Mouse (Mus musculus) midbrain, embryonic 16.5 days (tissue): ENCODE results near the gene Olfr1500. TPM values are rescaled to one million over a fixed set of nuclear protein-coding genes. Genes with fewer than 3 reads are reported as not detected.
"Not testable (repeated sequence)": the region's sequence is repeated elsewhere in the genome, so short reads cannot be mapped to it uniquely, and the experiment has no call there.

Experiments used
- ATAC-seq: fragments of 200-750 bp; cut with Nextera tagmentation; 2 replicates; pipeline ENCODE4 v1.8.0; 2017; ENCODE audit warnings: moderate TSS enrichment
- H3K27ac ChIP-seq: fragments of 300-500 bp; sonication (generic); 2 replicates; pipeline ENCODE4 v1.5.1; 2014; ENCODE audit warnings: mild to moderate bottlenecking, low read length, mixed read lengths
- H3K27me3 ChIP-seq: fragments of 300-500 bp; sonication (generic); 2 replicates; pipeline ENCODE4 v1.6.1; 2014; ENCODE audit warnings: low read depth, low read length, mixed read lengths; ENCODE audit not compliant: control insufficient read depth, insufficient read depth
- H3K36me3 ChIP-seq: fragments of 300-500 bp; sonication (generic); 2 replicates; pipeline ENCODE4 v1.6.1; 2014; ENCODE audit warnings: mild to moderate bottlenecking, low read length, moderate library complexity, mixed read lengths; ENCODE audit not compliant: control insufficient read depth, insufficient read depth
- H3K4me1 ChIP-seq: fragments of 300-500 bp; sonication (generic); 2 replicates; pipeline ENCODE4 v1.6.1; 2014; ENCODE audit warnings: mild to moderate bottlenecking, low read length, mixed read lengths; ENCODE audit not compliant: control insufficient read depth, insufficient read depth
- H3K4me2 ChIP-seq: fragments of 300-500 bp; sonication (generic); 2 replicates; pipeline ENCODE4 v1.6.1; 2014; ENCODE audit warnings: mild to moderate bottlenecking, low read length, mixed read lengths
- H3K4me3 ChIP-seq: fragments of 300-500 bp; sonication (generic); 2 replicates; pipeline ENCODE4 v1.5.1; 2014; ENCODE audit warnings: low read depth, mild to moderate bottlenecking, low read length, moderate library complexity, mixed read lengths
- H3K9ac ChIP-seq: fragments of 300-500 bp; sonication (generic); 2 replicates; pipeline ENCODE4 v1.6.1; 2014; ENCODE audit warnings: low read depth, low read length, mixed read lengths
- H3K9me3 ChIP-seq: fragments of 300-500 bp; sonication (generic); replicated peaks from 2 replicates; pipeline ENCODE4 v1.6.1; 2014; ENCODE audit warnings: mild to moderate bottlenecking, low read length, mixed read lengths; ENCODE audit not compliant: control insufficient read depth, poor library complexity, severe bottlenecking
- WGBS: fragments of 180-500 bp; shearing (Covaris S2); extraction: QIAGEN DNeasy Blood & Tissue Kit; methylation state at CpG from one replicate; pipeline ENCODE4 v1.1.7; 2014; 5-methylcytosine and 5-hydroxymethylcytosine counted together
- polyA plus RNA-seq: library from polyadenylated mRNA; unstranded; fragments of >200 nt; fragmentation: Nextera tagmentation; extraction: Ambion mirVana; gene quantifications from 2 replicates; pipeline ENCODE4 v1.2.1, GENCODE M21; 2015

The Olfr1500 gene
- polyA plus RNA-seq: not detected in 2 replicates

DNA sequence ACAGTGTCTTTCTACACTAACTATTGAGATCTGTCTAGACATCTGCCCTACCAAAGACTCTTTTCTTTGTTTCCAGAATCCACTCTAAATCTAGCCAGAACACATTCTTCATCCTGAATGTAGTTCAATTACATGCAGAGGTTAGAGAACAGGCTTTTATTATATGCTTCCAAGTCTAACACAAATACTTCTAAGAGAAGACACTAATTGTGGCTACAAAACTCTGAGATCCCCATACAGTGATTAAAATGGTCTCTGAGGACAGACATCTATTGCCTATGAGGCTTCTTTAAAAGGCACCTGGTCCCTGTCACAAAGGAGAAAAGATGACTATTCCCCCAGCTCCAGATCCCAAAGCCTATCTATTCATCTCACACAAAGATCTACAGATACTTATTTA is at the start of gene Olfr1500:
Olfr1500 (minus strand) TSS at position 101 of the 400 bp plus-strand sequence.
- ATAC-seq: no peak
- no peaks in the 10 kb centered on the region for H3K9me3 ChIP-seq
- H3K4me3 ChIP-seq: no peak within 1 kb of the TSS
- H3K27ac ChIP-seq: no peak within 1 kb of the TSS
- H3K9ac ChIP-seq: no peak within 1 kb of the TSS
- H3K4me1 ChIP-seq: no peaks in the 10 kb centered on the region
- H3K4me2 ChIP-seq: no peak within 1 kb of the TSS
- no peaks in the 10 kb centered on the region for H3K27me3 ChIP-seq
- H3K36me3 ChIP-seq: no peaks in the 10 kb centered on the region

- H3K4me1 ChIP-seq: no peaks in the 10 kb centered on the region
Measured at GRCm38 (mm10) chr19:13861495-13861894, 31.2 kb upstream of the Olfr1500 start, which contains the start of gene Olfr1502. TSS of gene Olfr1502 (plus strand) at chr19:13861795.

GRCm38 (mm10) chr19:13850592-13850991 is 20.3 kb upstream of the Olfr1500 start, which contains the start of gene Olfr1501:
TSS of gene Olfr1501 (minus strand) at chr19:13850692.
- not testable (repeated sequence) for H3K4me2 ChIP-seq, H3K4me3 ChIP-seq, H3K9me3 ChIP-seq, H3K9ac ChIP-seq, H3K36me3 ChIP-seq, H3K4me1 ChIP-seq, ATAC-seq, H3K27ac ChIP-seq, H3K27me3 ChIP-seq

More at GRCm38 (mm10) chr19:13861495-13861894, 31.2 kb upstream of the Olfr1500 start, which contains the start of gene Olfr1502:
- no peaks in the 10 kb centered on the region for H3K36me3 ChIP-seq
- H3K27ac ChIP-seq: no peak within 1 kb of the TSS
- H3K27me3 ChIP-seq: no peaks in the 10 kb centered on the region
- WGBS: 91% methylated on average over 1 of the region's 1 CpGs
- H3K9ac ChIP-seq: no peak within 1 kb of the TSS
- no peak within 1 kb of the TSS for H3K4me3 ChIP-seq
- H3K4me2 ChIP-seq: no peak within 1 kb of the TSS
- ATAC-seq: no peak
- no peaks in the 10 kb centered on the region for H3K9me3 ChIP-seq

DNA sequence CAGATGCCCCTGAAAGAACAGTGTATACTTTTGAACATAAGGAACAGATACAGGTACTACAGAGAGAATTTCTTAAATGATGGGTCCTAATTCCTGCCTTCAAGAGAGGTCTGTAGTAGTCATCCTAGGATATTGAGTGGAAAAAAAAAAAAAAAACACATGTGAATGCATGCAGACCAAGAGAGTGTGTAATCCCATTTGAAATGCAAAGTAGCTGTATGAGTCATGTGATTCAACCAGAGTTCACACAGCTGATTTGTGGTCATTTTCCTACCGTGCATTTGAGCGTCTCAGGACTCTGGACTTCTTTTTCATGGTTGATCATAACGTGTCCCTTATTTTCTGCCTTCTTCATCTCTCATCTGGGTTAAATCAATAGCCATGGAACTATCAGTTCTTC is 1.8 kb downstream of the Olfr1500 start:
- no peak for ATAC-seq
- H3K9ac ChIP-seq: no peak overlapping the region
- no peaks in the 10 kb centered on the region for H3K4me1 ChIP-seq
- H3K27me3 ChIP-seq: no peaks in the 10 kb centered on the region
- H3K27ac ChIP-seq: no peak overlapping the region
- H3K4me3 ChIP-seq: no peak overlapping the region
- WGBS: 54% methylated on average over 3 of the region's 3 CpGs
- no peaks in the 10 kb centered on the region for H3K9me3 ChIP-seq
- H3K4me2 ChIP-seq: no peak overlapping the region
- no peaks in the 10 kb centered on the region for H3K36me3 ChIP-seq

DNA sequence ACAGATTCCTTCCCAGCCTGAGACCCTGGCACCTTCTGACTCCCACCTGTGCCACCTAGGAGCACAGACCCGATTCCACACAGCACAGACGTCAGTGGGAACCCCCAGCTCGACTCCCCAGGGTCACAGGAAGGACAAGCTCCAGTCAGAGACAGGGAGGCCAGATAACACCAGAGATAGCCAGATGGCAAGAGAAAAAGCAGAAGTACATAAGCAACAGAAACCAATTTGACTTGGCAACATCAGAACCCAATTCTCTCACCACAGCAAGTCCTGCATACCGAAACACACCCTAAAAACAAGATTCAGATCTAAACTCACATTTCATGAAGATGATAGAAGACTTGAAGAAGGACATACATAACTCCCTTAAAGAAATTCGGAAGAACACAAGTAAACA is 9.4 kb downstream of the Olfr1500 start:
- Histone ChIP-seq H3K4me3 (no peak overlapping the region), H3K9ac (no peak overlapping the region), H3K36me3 (no peaks in the 10 kb centered on the region), H3K27me3 (no peaks in the 10 kb centered on the region), H3K4me1 (no peaks in the 10 kb centered on the region), H3K4me2 (no peak overlapping the region), H3K9me3 (no peaks in the 10 kb centered on the region), H3K27ac (no peak overlapping the region)
- 76% methylated on average over 5 of the region's 5 CpGs for WGBS
- no peak for ATAC-seq

DNA sequence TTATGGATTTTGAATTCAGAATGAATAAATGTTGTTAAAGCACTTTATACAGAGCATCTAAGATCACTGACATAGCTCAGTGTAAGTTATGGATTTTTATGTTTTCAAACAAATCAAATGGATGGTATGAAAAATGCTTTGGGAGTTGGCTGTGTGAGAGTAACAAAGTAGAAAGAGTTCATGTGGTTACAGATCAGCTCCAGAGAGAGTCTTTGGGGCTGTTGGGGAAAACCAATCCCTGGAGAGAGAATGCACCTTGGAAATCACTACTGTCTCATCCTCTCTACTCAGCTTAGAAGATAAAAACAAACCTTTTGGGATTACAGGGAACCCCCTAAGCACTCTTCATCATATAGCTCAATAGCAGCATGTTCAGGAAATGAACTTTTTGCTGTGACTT is 10.9 kb downstream of the Olfr1500 start, which contains the start of gene Olfr1499:
Olfr1499 (minus strand) TSS at position 101 of the 400 bp plus-strand sequence.
- ATAC-seq: no peak
- no peak within 1 kb of the TSS for H3K4me2 ChIP-seq
- no peak within 1 kb of the TSS for H3K27ac ChIP-seq
- H3K4me1 ChIP-seq: no peaks in the 10 kb centered on the region
- no peaks in the 10 kb centered on the region for H3K9me3 ChIP-seq
- no peak within 1 kb of the TSS for H3K9ac ChIP-seq
- no peaks in the 10 kb centered on the region for H3K27me3 ChIP-seq
- no peaks in the 10 kb centered on the region for H3K36me3 ChIP-seq
- no peak within 1 kb of the TSS for H3K4me3 ChIP-seq

DNA sequence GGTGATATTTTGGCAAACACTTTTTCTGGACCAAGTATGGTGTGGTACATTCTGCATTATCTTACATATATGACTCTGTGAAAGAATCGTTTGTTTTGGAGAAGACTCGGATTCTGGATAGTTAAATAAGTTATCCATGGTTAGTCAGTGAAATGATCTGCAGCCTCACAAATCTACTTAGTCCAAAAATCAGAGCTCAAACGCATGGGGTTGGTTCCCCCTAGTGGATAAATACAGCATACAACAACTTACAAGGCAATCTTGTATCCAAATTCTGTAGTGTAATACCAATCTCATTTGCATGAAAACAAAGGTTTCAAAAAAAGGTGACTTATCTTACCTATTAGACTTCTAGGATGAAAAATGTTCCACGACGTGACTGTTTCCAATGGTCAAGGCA is 11.5 kb downstream of the Olfr1500 start:
- H3K4me3 ChIP-seq: no peak overlapping the region
- no peaks in the 10 kb centered on the region for H3K36me3 ChIP-seq
- no peaks in the 10 kb centered on the region for H3K4me1 ChIP-seq
- no peak for ATAC-seq
- H3K4me2 ChIP-seq: no peak overlapping the region
- H3K9ac ChIP-seq: no peak overlapping the region
- H3K9me3 ChIP-seq: no peaks in the 10 kb centered on the region
- 33% methylated on average over 5 of the region's 5 CpGs for WGBS
- H3K27ac ChIP-seq: no peak overlapping the region
- H3K27me3 ChIP-seq: no peaks in the 10 kb centered on the region

DNA sequence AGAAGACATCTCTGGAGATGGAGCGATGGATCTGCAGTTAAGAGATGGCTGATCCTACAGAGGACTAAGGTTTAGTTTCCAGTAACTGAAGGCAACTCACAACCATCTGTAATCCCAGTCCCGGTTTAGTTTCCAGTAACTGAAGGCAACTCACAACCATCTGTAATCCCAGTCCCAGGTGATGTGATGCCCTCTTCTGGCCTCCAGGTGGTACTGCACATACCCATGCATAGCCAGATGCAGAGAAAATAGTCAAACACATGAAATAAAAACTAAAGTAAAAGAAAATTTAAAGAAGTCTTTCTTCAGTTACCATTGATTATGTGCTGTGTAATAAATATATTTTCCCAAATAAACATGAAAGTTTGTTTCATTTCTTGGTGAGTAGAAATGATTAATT is 17.5 kb downstream of the Olfr1500 start:
- H3K4me3 ChIP-seq: no peak overlapping the region
- H3K36me3 ChIP-seq: no peaks in the 10 kb centered on the region
- H3K4me1 ChIP-seq: no peaks in the 10 kb centered on the region
- 63% methylated on average over 2 of the region's 2 CpGs for WGBS
- no peak overlapping the region for H3K4me2 ChIP-seq
- H3K27me3 ChIP-seq: no peaks in the 10 kb centered on the region
- H3K9ac ChIP-seq: no peak overlapping the region
- ATAC-seq: no peak
- no peak overlapping the region for H3K27ac ChIP-seq
- H3K9me3 ChIP-seq: no peaks in the 10 kb centered on the region

DNA sequence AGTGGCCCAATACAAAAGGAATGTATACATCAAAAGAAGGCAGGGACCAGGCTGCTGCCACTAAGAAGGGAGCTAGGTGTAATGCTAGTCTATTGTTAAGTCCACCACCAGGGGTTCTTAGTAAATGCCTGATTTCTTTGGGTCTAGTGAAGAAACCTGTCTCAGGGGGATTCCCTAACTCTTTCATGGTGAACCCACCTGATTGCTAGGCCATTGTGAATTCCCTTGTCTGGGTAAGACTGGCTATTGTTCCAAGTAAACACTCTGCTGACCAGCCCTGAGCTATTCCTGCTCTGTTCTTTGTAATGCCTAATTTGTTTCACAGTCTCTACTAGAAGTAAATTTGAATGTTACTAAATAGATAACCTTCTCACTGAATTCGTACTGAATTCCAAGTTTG is 24.8 kb downstream of the Olfr1500 start:
- 74% methylated on average over 1 of the region's 1 CpGs for WGBS
- H3K27me3 ChIP-seq, H3K36me3 ChIP-seq, H3K4me2 ChIP-seq, H3K4me1 ChIP-seq, ATAC-seq, H3K27ac ChIP-seq, H3K4me3 ChIP-seq, H3K9ac ChIP-seq, H3K9me3 ChIP-seq: not testable (repeated sequence)
